ENCODE assay signal across 10 mouse cellular contexts in the genomic region with DNA sequence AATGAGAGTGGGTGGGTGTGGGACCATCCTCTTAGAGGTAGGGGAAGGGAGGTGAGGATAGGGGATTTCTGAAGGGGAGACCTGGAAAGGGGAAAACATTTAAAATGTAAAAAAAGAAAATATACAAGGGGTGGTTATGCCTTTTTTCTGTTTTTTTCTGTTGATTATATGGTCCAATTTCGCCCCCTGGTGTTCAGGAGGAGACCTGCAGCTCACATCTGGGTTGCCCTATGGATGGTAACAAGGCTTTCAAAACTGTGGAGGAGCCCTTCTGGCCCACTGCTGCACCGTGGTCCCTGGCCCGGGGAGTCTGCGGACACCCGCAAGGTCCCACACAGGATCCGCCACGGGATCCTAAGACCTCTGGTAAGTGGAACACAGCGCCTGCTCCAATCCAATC. TPM values are rescaled to one million over a fixed set of nuclear protein-coding genes. Genes with fewer than 3 reads are reported as not detected.
DNase-seq lines count a peak whose midpoint lies in the region; ATAC-seq and TF ChIP-seq lines count a peak whose summit lies in the region.
"Not testable (repeated sequence)": the region's sequence is repeated elsewhere in the genome, so short reads cannot be mapped to it uniquely, and the experiment has no call there.
"Had no signal": no experiment of that assay in that cellular context is flagged by ENCODE, and none has a peak within 500 bp of the region (broad histone marks: within the 10 kb centered on the region; RNA-seq: fewer than 3 reads in every experiment).

No protein-coding gene starts in this region.

- not testable (repeated sequence) for H3K4me2 ChIP-seq in forebrain, embryonic 14.5 days (ENCODE audit: low read length); stomach, postnatal 0 days (replicated peaks; ENCODE audit: low read depth)

- not testable (repeated sequence) for H3K9ac ChIP-seq in forebrain, embryonic 14.5 days (ENCODE audit: low read length); stomach, postnatal 0 days (ENCODE audit: low read length)

- not testable (repeated sequence) for TF ChIP-seq POLR2A in kidney, adult 2 months (IDR thresholded peaks at IDR 0.05; ENCODE audit: low read depth, low read length)

- not testable (repeated sequence) for H3K9me3 ChIP-seq in forebrain, embryonic 14.5 days (replicated peaks; ENCODE audit: control insufficient read depth, low read length); stomach, postnatal 0 days (ENCODE audit: control insufficient read depth, low read length)

- H3K4me3 ChIP-seq in forebrain, embryonic 14.5 days (ENCODE audit: low read depth, low read length); kidney, adult 2 months (ENCODE audit: insufficient read depth, low read depth, low read length); stomach, postnatal 0 days (ENCODE audit: low read depth, low read length): not testable (repeated sequence)

- not testable (repeated sequence) for H3K4me1 ChIP-seq in forebrain, embryonic 14.5 days (ENCODE audit: control insufficient read depth, insufficient read depth, low read length); kidney, adult 2 months (ENCODE audit: control insufficient read depth, insufficient read depth, low read length); stomach, postnatal 0 days (replicated peaks; ENCODE audit: control insufficient read depth, insufficient read depth)

- not testable (repeated sequence) for H3K27me3 ChIP-seq in forebrain, embryonic 14.5 days (replicated peaks; ENCODE audit: control insufficient read depth, insufficient read depth, low read length); kidney, adult 2 months (replicated peaks; ENCODE audit: control insufficient read depth, insufficient read depth, low read length); stomach, postnatal 0 days (ENCODE audit: control insufficient read depth, insufficient read depth, low read length)

- TF ChIP-seq EP300 in stomach, postnatal 0 days (optimal IDR thresholded peaks at IDR 0.05), result not testable (repeated sequence)

- peak; percentile 62 for TF ChIP-seq CTCF in kidney, adult 2 months (conservative IDR thresholded peaks at IDR 0.05; ENCODE audit: insufficient read depth, insufficient read length, low read depth, low read length)
- peak; percentile 65 for TF ChIP-seq CTCF in stomach, postnatal 0 days (IDR thresholded peaks at IDR 0.05; ENCODE audit: low read depth)

- intact Hi-C loops in left cerebral cortex, postnatal 4 days (cut with DNase I), result not testable (repeated sequence)

- DNase-seq in MN1 (ENCODE audit: low spot score), result peak; percentile 18
- DNase-seq in cerebellum, adult 8-10 months, result peak; percentile 11
- peak; percentile 36 for DNase-seq in forebrain, embryonic 14.5 days (ENCODE audit: low spot score)
- DNase-seq in kidney, adult 2 months, result peak; percentile 51
- peak; percentile 4 for DNase-seq in left cerebral cortex, postnatal 4 days
- DNase-seq in stomach, postnatal 0 days (ENCODE audit: low spot score), result not testable (repeated sequence)

- 66% methylated on average over 8 of the region's 8 CpGs for WGBS in forebrain, embryonic 14.5 days
- whole genome bisulfite sequencing in kidney, adult 2 months, result 63% methylated on average over 8 of the region's 8 CpGs
- 73% methylated on average over 8 of the region's 8 CpGs for WGBS in stomach, postnatal 0 days

- not testable (repeated sequence) for H3K36me3 ChIP-seq in forebrain, embryonic 14.5 days (ENCODE audit: control insufficient read depth, insufficient read depth, low read length); kidney, adult 2 months (ENCODE audit: control insufficient read depth, insufficient read depth, low read length); stomach, postnatal 0 days (ENCODE audit: control insufficient read depth, insufficient read depth, low read length)

- not testable (repeated sequence) for H3K27ac ChIP-seq in forebrain, embryonic 14.5 days (ENCODE audit: low read depth, low read length); kidney, adult 2 months (ENCODE audit: insufficient read depth, low read depth, low read length); stomach, postnatal 0 days (replicated peaks)

- not testable (repeated sequence) for ATAC-seq in forebrain, embryonic 14.5 days; stomach, postnatal 0 days (ENCODE audit: low FRiP score, low TSS enrichment)
- ATAC-seq in megakaryocyte progenitor cell, adult 5-6 weeks (replicated peaks; ENCODE audit: poor library complexity), result peak; percentile 81

RNA-seq across cellular contexts. Expression of a gene that starts 1.8 kb away (rescaled TPM):
- not detected in 2 replicates for polyA plus RNA-seq in forebrain, embryonic 14.5 days (2014; fragmentation: Nextera tagmentation; extraction: Ambion mirVana)
- polyA plus RNA-seq in kidney, adult 2 months (2012; rRNA removed), result 36.3 and 41.2 TPM in 2 replicates
- total RNA-seq in left cerebral cortex, postnatal 4 days (2021), result not detected
- 0.07 TPM in 1 of 2 replicates, not detected in the other for total RNA-seq in megakaryocyte progenitor cell, adult 5-6 weeks (2015)
- total RNA-seq in megakaryocyte progenitor cell, adult 5-6 weeks (2017), result 0.46 TPM in 1 of 2 replicates, not detected in the other
- polyA plus RNA-seq in stomach, postnatal 0 days (2015; fragmentation: Nextera tagmentation; extraction: Ambion mirVana), result 0.07 TPM in 1 of 2 replicates, not detected in the other
- polyA plus RNA-seq: hindbrain, embryonic 10.5 days; liver, embryonic 15.5 days; midbrain, embryonic 13.5 days had no signal

Comparison
In these comparisons a context has a peak if more than half of its experiments do, and no peak if none do; other contexts are left out.
1. RNA of a gene that starts 1.8 kb away (polyA plus RNA-seq): 36.3 to 41.2 TPM in kidney, adult 2 months; 0.07 TPM in stomach, postnatal 0 days and not detected in forebrain, embryonic 14.5 days; every median in the first group is over 10 times any median in the second.